28 mouse cellular contexts compared by ENCODE assay signal in the genomic region with DNA sequence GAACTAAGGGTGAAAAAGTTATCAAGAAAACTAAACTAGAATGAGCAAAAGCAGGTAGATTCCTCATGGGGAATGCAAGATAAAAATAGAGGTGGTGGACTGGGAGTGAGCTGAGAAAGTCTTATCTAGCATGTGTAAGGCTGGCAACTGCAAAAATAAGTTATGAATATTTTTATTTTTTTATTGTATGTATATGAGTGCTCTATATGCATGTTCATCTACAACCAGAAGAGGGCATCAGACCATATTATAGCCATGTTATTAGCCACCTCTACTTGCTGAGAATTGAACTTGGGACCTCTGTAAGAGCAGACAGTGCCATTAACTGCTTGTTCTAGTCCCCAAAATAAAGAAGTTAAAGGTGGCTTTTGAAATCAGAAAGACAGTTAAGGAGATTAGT. TPM values are rescaled to one million over a fixed set of nuclear protein-coding genes. Genes with fewer than 3 reads are reported as not detected.
DNase-seq lines count a peak whose midpoint lies in the region; ATAC-seq and TF ChIP-seq lines count a peak whose summit lies in the region.
"Had no signal": no experiment of that assay in that cellular context is flagged by ENCODE, and none has a peak within 500 bp of the region (broad histone marks: within the 10 kb centered on the region; RNA-seq: fewer than 3 reads in every experiment).

No protein-coding gene starts in this region.

- H3K4me3 ChIP-seq in layer of hippocampus, adult 2 months = no peak overlapping the region
- H3K4me3 ChIP-seq in midbrain, embryonic 10.5 days = no peak overlapping the region
- H3K4me3 ChIP-seq: embryonic facial prominence, embryonic 13.5 days; erythroblast, embryonic 14.5 days; forebrain, embryonic 13.5 days; heart, embryonic 12.5 days; hindbrain, embryonic 10.5 days; megakaryocyte, embryonic 14.5 days; myocyte; neural tube, embryonic 13.5 days had no signal

- no peaks in the 10 kb centered on the region for H3K9me3 ChIP-seq in midbrain, embryonic 10.5 days (replicated peaks)
- H3K9me3 ChIP-seq: embryonic facial prominence, embryonic 13.5 days; forebrain, embryonic 13.5 days; heart, embryonic 12.5 days; hindbrain, embryonic 10.5 days; megakaryocyte, embryonic 14.5 days; neural tube, embryonic 13.5 days had no signal

- no peaks in the 10 kb centered on the region for H3K27me3 ChIP-seq in midbrain, embryonic 10.5 days (ENCODE audit: low read depth, poor library complexity, severe bottlenecking)
- H3K27me3 ChIP-seq: embryonic facial prominence, embryonic 13.5 days; forebrain, embryonic 13.5 days; heart, embryonic 12.5 days; megakaryocyte, embryonic 14.5 days; neural tube, embryonic 13.5 days had no signal

- TF ChIP-seq CTCF in layer of hippocampus, adult 2 months (conservative IDR thresholded peaks at IDR 0.05) = peak; percentile 46

- ATAC-seq in megakaryocyte, adult 5-6 weeks (ENCODE audit: poor library complexity, severe bottlenecking) = peak; percentile 21; the same call in 1 of the 2 replicates
- ATAC-seq: forebrain, embryonic 13.5 days; hindbrain, embryonic 16.5 days; lung, postnatal 0 days; midbrain, embryonic 16.5 days had no signal

- no peaks in the 10 kb centered on the region for H3K4me1 ChIP-seq in midbrain, embryonic 10.5 days
- H3K4me1 ChIP-seq: embryonic facial prominence, embryonic 13.5 days; forebrain, embryonic 13.5 days; heart, embryonic 12.5 days; hindbrain, embryonic 10.5 days; megakaryocyte, embryonic 14.5 days; neural tube, embryonic 13.5 days had no signal

- DNase-seq in layer of hippocampus, adult 2 months (ENCODE audit: low spot score in 2 of 2) = no peak
- no peak for DNase-seq in layer of hippocampus, postnatal 36 days
- peak; percentile 16 for DNase-seq in A20 (ENCODE audit: low read depth, low spot score)
- peak; percentile 17 for DNase-seq in NIH3T3 (ENCODE audit: low read depth)
- DNase-seq in lung, postnatal 10 days = no peak
- DNase-seq in adipocyte (ENCODE audit: low spot score) = no peak
- no peak for DNase-seq in midbrain, embryonic 10.5 days (ENCODE audit: low spot score)
- DNase-seq: adrenal gland, postnatal 14 days; cerebellum, adult 8-10 months; heart, postnatal 10 days; kidney, adult 18-20 months; kidney, postnatal 14 days; retina, postnatal 1 day; right cerebral cortex, postnatal 25 days; spleen, adult 18-20 months; thymus, postnatal 14 days had no signal

- no peak overlapping the region for H3K27ac ChIP-seq in layer of hippocampus, adult 2 months
- no peak overlapping the region for H3K27ac ChIP-seq in midbrain, embryonic 10.5 days (replicated peaks)
- H3K27ac ChIP-seq: embryonic facial prominence, embryonic 13.5 days; forebrain, embryonic 13.5 days; hindbrain, embryonic 10.5 days; neural tube, embryonic 13.5 days had no signal

- peaks cover 68% of the 10 kb centered on the region for H3K36me3 ChIP-seq in midbrain, embryonic 10.5 days

RNA-seq across cellular contexts. Expression of a gene that starts 44.4 kb away (rescaled TPM):
- total RNA-seq in layer of hippocampus, adult 2 months (2021) = 10 to 100 TPM; 16.5 to 18.8 TPM
- total RNA-seq in layer of hippocampus, postnatal 36 days (2021) = 10 to 100 TPM; 17.4 to 21.2 TPM
- 22.4 and 32.9 TPM in 2 replicates for total RNA-seq in megakaryocyte, adult 5-6 weeks (2015)
- total RNA-seq in megakaryocyte, adult 5-6 weeks (2017) = 23.7 and 31.8 TPM in 2 replicates
- 72.4 and 75.5 TPM in 2 replicates for polyA plus RNA-seq in midbrain, embryonic 10.5 days (2016; fragmentation: Nextera tagmentation; extraction: Ambion mirVana)

RNA-seq across cellular contexts. Expression of a gene that starts 44.6 kb away (rescaled TPM):
- 10 to 100 TPM; 27.9 to 28.4 TPM for total RNA-seq in layer of hippocampus, adult 2 months (2021)
- total RNA-seq in layer of hippocampus, postnatal 36 days (2021) = 10 to 100 TPM; 30.4 to 32.5 TPM
- total RNA-seq in megakaryocyte, adult 5-6 weeks (2015) = 4.6 and 4.7 TPM in 2 replicates
- total RNA-seq in megakaryocyte, adult 5-6 weeks (2017) = 1.8 and 3.1 TPM in 2 replicates
- 16.6 and 16.8 TPM in 2 replicates for polyA plus RNA-seq in midbrain, embryonic 10.5 days (2016; fragmentation: Nextera tagmentation; extraction: Ambion mirVana)
- polyA plus RNA-seq: erythroblast, embryonic 14.5 days had no signal

Comparison
In these comparisons a context has a peak if more than half of its experiments do, and no peak if none do; other contexts are left out.
1. DNase-seq: peak in A20 (single experiment) and NIH3T3 (single experiment); none in layer of hippocampus, adult 2 months (0 of 2), layer of hippocampus, postnatal 36 days (0 of 2), lung, postnatal 10 days (single experiment), adipocyte (single experiment) and midbrain, embryonic 10.5 days (single experiment).
2. RNA of a gene that starts 44.6 kb away (total RNA-seq): 30.4 to 32.5 TPM in layer of hippocampus, postnatal 36 days and 27.9 to 28.4 TPM in layer of hippocampus, adult 2 months; 1.8 to 4.7 TPM in megakaryocyte, adult 5-6 weeks; every median in the first group is over 4 times any median in the second.